Mouse (Mus musculus) ES-E14 (cell line): ENCODE measurements around the gene Eya4. TPM values are rescaled to one million over a fixed set of nuclear protein-coding genes. Genes with fewer than 3 reads are reported as not detected.
A peak's percentile ranks its signal among the peaks of the same experiment; 100 is the strongest.

ENCODE experiments used
- DNase-seq: peaks from one replicate; pipeline ENCODE4 v3.0.0-alpha.2; 2013; ENCODE audit warnings: low read depth, low spot score
- H3K27ac ChIP-seq: 2 replicates; pipeline ENCODE4 v1.5.1; 2012; ENCODE audit warnings: low read depth, mild to moderate bottlenecking, low read length, moderate library complexity, mixed read lengths; ENCODE audit not compliant: poor library complexity, insufficient read depth, severe bottlenecking
- H3K36me3 ChIP-seq: 2 replicates; pipeline ENCODE4 v1.6.1; 2012; ENCODE audit warnings: mild to moderate bottlenecking, low read length, moderate library complexity, mixed read lengths; ENCODE audit not compliant: control insufficient read depth, poor library complexity, insufficient read depth, severe bottlenecking
- H3K4me1 ChIP-seq, 2 experiments: fragments of 150-350 bp in 1 of 2; sonication (generic) in 1 of 2; 2 replicates each; pipeline ENCODE4 v1.6.1; 2012; ENCODE audit warnings: low read length in 2 of 2, mild to moderate bottlenecking in 1 of 2, mixed read lengths in 1 of 2; ENCODE audit not compliant: control insufficient read depth in 2 of 2, insufficient read depth in 2 of 2, poor library complexity in 1 of 2
- H3K4me3 ChIP-seq, 2 experiments: fragments of 150-350 bp in 1 of 2; sonication (generic) in 1 of 2; 2 replicates each; pipeline ENCODE4 v1.5.1; 2012; ENCODE audit warnings: low read length in 2 of 2, low read depth in 1 of 2, mild to moderate bottlenecking in 1 of 2, mixed read lengths in 1 of 2; ENCODE audit not compliant: insufficient read depth in 1 of 2, poor library complexity in 1 of 2, severe bottlenecking in 1 of 2
- H3K9ac ChIP-seq: 2 replicates; pipeline ENCODE4 v1.6.1; 2012; ENCODE audit warnings: low read depth, mild to moderate bottlenecking, low read length, mixed read lengths; ENCODE audit not compliant: poor library complexity, insufficient read depth, severe bottlenecking
- H3K9me3 ChIP-seq: fragments of 150-350 bp; sonication (generic); 2 replicates; pipeline ENCODE4 v1.6.1; 2012; ENCODE audit warnings: low read depth, mild to moderate bottlenecking, low read length; ENCODE audit not compliant: control insufficient read depth, insufficient read depth
- CHD2 ChIP-seq: IDR thresholded peaks from 2 replicates; pipeline ENCODE4 v1.6.1; 2014; ENCODE audit warnings: mild to moderate bottlenecking, low read depth, low read length, inconsistent platforms
- HCFC1 ChIP-seq: IDR thresholded peaks from 2 replicates; pipeline ENCODE4 v1.6.1; 2012; ENCODE audit warnings: low read length, inconsistent platforms, borderline replicate concordance; ENCODE audit not compliant: insufficient read depth
- MAFK ChIP-seq: IDR thresholded peaks from 2 replicates; pipeline ENCODE4 v1.6.1; 2014; ENCODE audit warnings: mild to moderate bottlenecking, low read depth, low read length, inconsistent platforms; ENCODE audit not compliant: insufficient read depth
- ZC3H11A ChIP-seq: IDR thresholded peaks from 2 replicates; pipeline ENCODE4 v1.6.1; 2012; ENCODE audit warnings: low read depth, mild to moderate bottlenecking, inconsistent platforms, low read length, borderline replicate concordance
- ZNF384 ChIP-seq: IDR thresholded peaks from 2 replicates; pipeline ENCODE4 v1.6.1; 2012; ENCODE audit warnings: low read depth, low read length, inconsistent platforms
- in situ Hi-C, 2 experiments: fragments of 600-800 bp; cut with MboI; formaldehyde crosslinking; loops; one replicate each; pipeline ENCODE4 v1.15.1; 2025; ENCODE audit warnings: low sequenced_read_pairs in 2 of 2, inconsistent platforms in 1 of 2; ENCODE audit not compliant: unreplicated experiment in 2 of 2
- total RNA-seq: library from RNA; depleted of rRNA; stranded (reverse); fragments of 300-350 nt; gene quantifications from 2 replicates; pipeline ENCODE4 v1.2.3, GENCODE M21; 2012

The Eya4 gene
- total RNA-seq, 1 experiment: 1.5 TPM

GRCm38 (mm10) chr10:23203144-23203838 lies 147.3 kb downstream of the Eya4 start:
- H3K27ac ChIP-seq: no peak overlapping the region
- in situ Hi-C loops: no loop called here

GRCm38 (mm10) chr10:23202591-23202990 lies 148.0 kb downstream of the Eya4 start:
- no peak overlapping the region for H3K4me3 ChIP-seq
- H3K9me3 ChIP-seq: no peaks in the 10 kb centered on the region
- H3K4me1 ChIP-seq: no peaks in the 10 kb centered on the region
- no peak for DNase-seq
- in situ Hi-C loops: no loop called here
- no peaks in the 10 kb centered on the region for H3K36me3 ChIP-seq
- H3K27ac ChIP-seq: no peak overlapping the region
- no peak overlapping the region for H3K9ac ChIP-seq
- no peak for TF ChIP-seq ZC3H11A
- no peak for TF ChIP-seq HCFC1
- TF ChIP-seq CHD2: no peak
- no peak for TF ChIP-seq ZNF384
- TF ChIP-seq MAFK: no peak

More at GRCm38 (mm10) chr10:23203144-23203838, 147.3 kb downstream of the Eya4 start:
- no peak for DNase-seq
- no peaks in the 10 kb centered on the region for H3K36me3 ChIP-seq
- H3K4me3 ChIP-seq: no peak overlapping the region
- H3K9ac ChIP-seq: no peak overlapping the region
- H3K9me3 ChIP-seq: no peaks in the 10 kb centered on the region
- TF ChIP-seq ZC3H11A (no peak), HCFC1 (no peak), CHD2 (no peak), ZNF384 (no peak), MAFK (no peak)
- no peaks in the 10 kb centered on the region for H3K4me1 ChIP-seq

- DNase-seq: peak; percentile 8
- TF ChIP-seq ZC3H11A (no peak), CHD2 (no peak), HCFC1 (no peak), MAFK (no peak), ZNF384 (no peak)
- Histone ChIP-seq H3K9ac (no peak overlapping the region), H3K27ac (no peak overlapping the region), H3K4me3 (no peak overlapping the region), H3K4me1 (0 out of 4 replicates have a peak, but pooled peaks cover 0 to 2% of the 10 kb centered on the region in 2 experiments), H3K9me3 (no peaks in the 10 kb centered on the region), H3K36me3 (no peaks in the 10 kb centered on the region)
- in situ Hi-C loops: no loop called here
Observed at GRCm38 (mm10) chr10:23198251-23198650, 152.3 kb downstream of the Eya4 start.

GRCm38 (mm10) chr10:23196336-23196735 lies 154.2 kb downstream of the Eya4 start:
- no peak overlapping the region for H3K4me3 ChIP-seq
- no peak overlapping the region for H3K9ac ChIP-seq
- 0 out of 4 replicates have a peak, but pooled peaks cover 0 to 2% of the 10 kb centered on the region in 2 experiments for H3K4me1 ChIP-seq
- H3K27ac ChIP-seq: no peak overlapping the region
- no peaks in the 10 kb centered on the region for H3K36me3 ChIP-seq
- DNase-seq: no peak
- no peaks in the 10 kb centered on the region for H3K9me3 ChIP-seq
- in situ Hi-C loops: no loop called here
- no peak for TF ChIP-seq HCFC1
- TF ChIP-seq MAFK: no peak
- no peak for TF ChIP-seq ZNF384
- TF ChIP-seq ZC3H11A: no peak
- no peak for TF ChIP-seq CHD2
